Mouse (Mus musculus) megakaryocyte, embryonic 14.5 days (primary cell): ENCODE measurements at regions not wholly inside any gene's neighbourhood (a gene's known extent, or its start where the extent isn't known, plus 50 kb on each side); places are given as distances from the start of the nearest gene placed in this dataset.
A peak's percentile ranks its signal among the peaks of the same experiment; 100 is the strongest.

ENCODE experiments used
- H3K27me3 ChIP-seq: replicated peaks from 2 replicates; pipeline ENCODE3; 2012; ENCODE audit warnings: inconsistent platforms
- H3K36me3 ChIP-seq: replicated peaks from 2 replicates; pipeline ENCODE3; 2012; ENCODE audit warnings: low read length, inconsistent platforms, mixed read lengths
- H3K4me1 ChIP-seq: 2 replicates; pipeline ENCODE4 v1.6.1; 2012; ENCODE audit warnings: inconsistent platforms
- H3K4me3 ChIP-seq: replicated peaks from 2 replicates; pipeline ENCODE3; 2012; ENCODE audit warnings: moderate library complexity, mild to moderate bottlenecking, inconsistent platforms
- H3K9me3 ChIP-seq: 2 replicates; pipeline ENCODE4 v1.6.1; 2012; ENCODE audit warnings: inconsistent platforms
- FLI1 ChIP-seq: IDR thresholded peaks from 2 replicates; pipeline ENCODE4 v1.6.1; 2012; ENCODE audit warnings: low read length, inconsistent platforms, mixed read lengths
- GATA1 ChIP-seq: IDR thresholded peaks from 3 replicates; pipeline ENCODE4 v1.6.1; 2012; ENCODE audit warnings: mixed read lengths, low read length, inconsistent platforms, borderline replicate concordance

DNA sequence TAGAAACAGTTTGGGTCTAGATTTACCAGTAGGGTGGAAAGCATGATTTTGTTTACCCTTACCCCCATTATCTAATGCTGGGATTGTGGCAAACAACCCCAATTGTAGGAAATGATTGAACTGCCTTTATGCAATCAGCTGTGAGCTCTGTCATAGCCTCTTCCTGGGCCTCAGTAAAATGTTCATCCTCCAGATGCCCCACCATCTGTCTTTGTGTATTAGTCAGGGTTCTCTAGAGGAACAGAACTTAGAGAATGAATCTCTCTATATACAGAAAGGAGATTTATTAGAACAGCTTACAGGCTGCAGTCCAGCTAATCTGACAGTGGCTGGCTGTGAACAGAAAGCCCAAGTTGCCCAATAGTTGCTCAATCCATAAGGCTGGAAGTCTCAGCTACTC is 2698.1 kb upstream of the 5930422O12Rik start:
- TF ChIP-seq FLI1: no peak
- TF ChIP-seq GATA1: no peak
- Histone ChIP-seq H3K36me3 (no peaks in the 10 kb centered on the region), H3K9me3 (peaks cover 20% of the 10 kb centered on the region), H3K4me1 (no peaks in the 10 kb centered on the region), H3K4me3 (no peak overlapping the region), H3K27me3 (no peaks in the 10 kb centered on the region)

DNA sequence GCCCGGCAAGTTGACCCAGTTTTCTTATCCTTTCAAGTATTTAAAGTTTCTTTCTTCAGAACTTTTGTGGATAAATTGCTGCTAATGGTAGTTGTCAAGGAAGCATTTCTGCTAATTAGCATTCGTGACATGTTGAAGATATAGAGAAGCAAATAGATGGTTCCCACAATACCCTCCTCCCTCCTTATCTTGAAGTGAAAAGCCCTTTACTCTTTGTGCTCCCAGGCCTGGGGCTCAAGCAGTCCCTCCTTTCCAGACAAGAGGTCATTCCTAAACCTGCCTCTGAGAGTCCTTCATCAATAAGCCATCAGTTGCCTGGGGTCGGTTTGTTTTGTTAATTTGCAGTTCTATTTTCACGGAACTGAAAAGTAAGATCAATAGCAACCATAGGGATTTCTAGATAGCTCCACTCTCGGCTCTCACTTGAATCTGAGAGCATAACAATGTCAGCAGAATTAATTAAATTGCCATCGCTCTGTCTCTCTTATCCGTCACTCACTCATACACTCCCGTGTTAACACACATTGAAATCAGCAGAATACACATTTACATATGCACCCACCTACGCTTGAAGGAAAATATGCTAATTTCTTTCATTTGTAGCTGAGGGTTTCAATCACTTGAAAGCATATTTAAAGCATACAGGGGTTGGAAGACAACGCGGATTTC is 2695.8 kb upstream of the 5930422O12Rik start:
- Histone ChIP-seq H3K36me3 (no peaks in the 10 kb centered on the region), H3K4me3 (no peak overlapping the region), H3K4me1 (no peaks in the 10 kb centered on the region), H3K27me3 (no peaks in the 10 kb centered on the region), H3K9me3 (peaks cover 30% of the 10 kb centered on the region)
- TF ChIP-seq FLI1 (no peak), GATA1 (no peak)

DNA sequence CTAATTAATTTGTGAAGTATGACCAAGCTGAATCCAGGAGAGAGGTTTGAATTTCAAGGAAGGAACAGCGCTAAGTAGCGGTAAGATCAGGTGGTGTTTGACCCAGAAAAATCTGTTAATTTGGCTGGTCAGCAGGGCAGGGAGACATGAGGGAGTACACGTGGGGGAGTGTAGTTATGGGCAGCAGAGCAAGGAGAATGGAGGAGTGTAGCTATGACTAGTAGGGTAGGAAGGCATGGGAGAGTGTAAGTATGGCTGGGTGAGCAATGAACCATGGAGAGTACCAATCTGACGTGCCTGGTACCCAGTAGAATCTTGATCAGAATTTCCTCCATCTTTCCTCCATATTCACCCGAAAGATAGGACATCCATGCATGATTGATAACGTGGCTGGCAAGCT is 2695.1 kb upstream of the 5930422O12Rik start:
- peaks cover 30% of the 10 kb centered on the region for H3K9me3 ChIP-seq
- H3K4me3 ChIP-seq: peak overlapping the region; percentile 66
- no peaks in the 10 kb centered on the region for H3K36me3 ChIP-seq
- TF ChIP-seq FLI1 (no peak), GATA1 (no peak)
- no peaks in the 10 kb centered on the region for H3K27me3 ChIP-seq
- H3K4me1 ChIP-seq: no peaks in the 10 kb centered on the region

DNA sequence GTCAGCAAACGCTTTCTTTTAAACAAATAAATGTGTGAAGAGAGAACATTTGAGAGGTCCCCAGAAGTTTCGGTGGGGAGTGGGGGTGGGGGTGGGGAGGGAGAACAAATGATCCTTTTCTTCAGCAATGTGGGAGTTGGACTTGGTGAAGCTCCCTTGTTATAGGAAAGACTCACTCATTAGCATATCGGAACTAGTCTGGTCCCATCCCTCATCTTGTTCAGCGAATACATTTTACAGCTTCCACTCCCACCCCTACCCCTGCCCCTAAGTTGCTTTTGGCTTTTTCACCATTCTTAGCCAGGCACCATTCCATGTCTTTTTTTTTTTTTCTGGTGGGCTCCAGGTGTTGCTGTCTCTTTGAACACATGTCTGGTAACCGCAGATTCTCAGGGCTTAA is 2693.2 kb upstream of the 5930422O12Rik start:
- no peaks in the 10 kb centered on the region for H3K4me1 ChIP-seq
- H3K9me3 ChIP-seq: peaks cover 23% of the 10 kb centered on the region
- H3K4me3 ChIP-seq: no peak overlapping the region
- H3K36me3 ChIP-seq: no peaks in the 10 kb centered on the region
- H3K27me3 ChIP-seq: no peaks in the 10 kb centered on the region
- TF ChIP-seq GATA1: no peak

DNA sequence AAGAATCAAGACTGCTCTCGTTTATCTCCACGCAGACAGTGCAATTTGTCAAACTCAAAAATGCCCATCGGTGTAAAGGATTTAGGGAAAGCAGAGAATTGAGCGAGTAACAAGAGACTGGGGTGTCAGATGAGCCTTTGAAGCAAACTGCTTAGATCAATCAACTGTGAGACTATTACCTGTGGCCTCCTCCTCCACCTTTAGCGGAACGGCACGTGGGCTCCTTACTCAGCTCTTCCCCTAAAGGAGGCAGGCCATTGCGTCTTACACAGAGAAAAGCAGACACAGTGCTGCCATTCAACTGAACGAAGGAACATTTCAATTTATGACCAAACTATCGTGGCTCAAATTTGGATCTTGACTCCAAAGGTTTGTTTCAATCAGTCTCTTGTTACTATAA is 2692.8 kb upstream of the 5930422O12Rik start:
- H3K4me1 ChIP-seq: no peaks in the 10 kb centered on the region
- peaks cover 23% of the 10 kb centered on the region for H3K9me3 ChIP-seq
- no peaks in the 10 kb centered on the region for H3K27me3 ChIP-seq
- TF ChIP-seq FLI1 (no peak), GATA1 (no peak)
- no peaks in the 10 kb centered on the region for H3K36me3 ChIP-seq
- no peak overlapping the region for H3K4me3 ChIP-seq

DNA sequence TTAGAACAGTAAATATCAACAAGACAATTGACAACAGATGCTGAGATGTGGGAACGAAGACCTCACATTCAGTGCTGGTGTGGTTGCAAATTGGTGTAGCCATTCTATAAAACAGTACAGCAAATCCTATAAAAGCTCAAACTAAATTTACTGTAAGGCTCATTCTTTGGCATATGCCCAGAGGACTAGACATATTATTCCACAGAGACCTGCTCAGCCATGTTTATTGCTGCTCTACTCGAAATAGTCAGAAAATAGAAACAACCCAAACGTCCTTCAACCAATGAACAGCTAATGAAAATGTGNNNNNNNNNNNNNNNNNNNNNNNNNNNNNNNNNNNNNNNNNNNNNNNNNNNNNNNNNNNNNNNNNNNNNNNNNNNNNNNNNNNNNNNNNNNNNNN is 2681.6 kb upstream of the 5930422O12Rik start:
- H3K9me3 ChIP-seq: 0 out of 2 replicates have a peak, but pooled peaks cover 3% of the 10 kb centered on the region
- no peaks in the 10 kb centered on the region for H3K4me1 ChIP-seq
- no peak overlapping the region for H3K4me3 ChIP-seq
- TF ChIP-seq FLI1 (no peak), GATA1 (no peak)
- H3K27me3 ChIP-seq: no peaks in the 10 kb centered on the region
- no peaks in the 10 kb centered on the region for H3K36me3 ChIP-seq
